Mouse (Mus musculus) 416B (cell line): ENCODE data around the gene Ssu72.
"Not testable (repeated sequence)": the region's sequence is repeated elsewhere in the genome, so short reads cannot be mapped to it uniquely, and the experiment has no call there.

Source experiments
- DNase-seq: peaks from one replicate; pipeline ENCODE4 v3.0.0; 2011; ENCODE audit warnings: low read depth

The Ssu72 gene

DNA sequence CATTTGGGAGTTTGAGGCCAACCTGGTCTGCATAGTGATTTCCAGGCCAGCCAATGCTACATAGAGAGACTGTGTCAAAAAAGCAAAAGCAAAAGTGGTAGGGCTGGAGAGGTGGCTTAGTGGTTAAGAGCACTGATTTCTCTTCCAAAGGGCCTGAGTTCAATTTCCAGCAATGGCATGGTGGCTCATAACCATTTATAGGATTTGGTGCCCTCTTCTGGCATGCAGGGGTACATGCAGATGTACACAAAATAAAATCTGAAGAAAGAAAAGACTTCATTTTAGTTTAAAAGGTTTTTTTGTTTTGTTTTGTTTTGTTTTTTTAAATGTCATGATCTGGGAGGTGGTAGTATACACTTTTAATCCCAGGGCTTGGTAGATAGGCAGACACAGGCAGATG is 4.2 kb upstream of the Ssu72 start:
- DNase-seq, result peak; percentile 70

DNA sequence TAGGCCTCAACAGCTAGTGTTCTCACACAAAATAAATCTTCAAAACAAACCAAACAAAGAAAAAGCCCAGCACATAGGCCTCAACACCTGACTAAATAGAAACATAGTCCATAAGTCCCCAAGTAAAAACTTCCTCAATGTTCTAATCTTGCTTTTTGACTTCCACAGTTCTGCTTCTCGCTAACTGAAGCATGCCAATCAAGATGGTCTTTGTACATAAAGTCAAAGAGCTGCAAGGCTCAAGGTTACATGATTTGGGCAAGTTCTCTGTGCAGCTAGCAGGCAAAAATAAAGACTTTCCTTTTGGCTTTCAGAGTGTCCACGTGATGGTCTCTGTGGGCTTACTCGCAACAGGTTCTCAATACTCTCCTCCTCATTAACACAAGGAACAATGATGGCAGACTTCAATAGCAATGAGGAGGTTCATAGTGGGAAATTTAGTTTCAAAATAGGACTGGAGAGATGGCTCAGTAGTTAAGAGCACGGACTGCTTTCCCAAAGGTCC is 1.1 kb upstream of the Ssu72 start:
- DNase-seq, result no peak

DNA sequence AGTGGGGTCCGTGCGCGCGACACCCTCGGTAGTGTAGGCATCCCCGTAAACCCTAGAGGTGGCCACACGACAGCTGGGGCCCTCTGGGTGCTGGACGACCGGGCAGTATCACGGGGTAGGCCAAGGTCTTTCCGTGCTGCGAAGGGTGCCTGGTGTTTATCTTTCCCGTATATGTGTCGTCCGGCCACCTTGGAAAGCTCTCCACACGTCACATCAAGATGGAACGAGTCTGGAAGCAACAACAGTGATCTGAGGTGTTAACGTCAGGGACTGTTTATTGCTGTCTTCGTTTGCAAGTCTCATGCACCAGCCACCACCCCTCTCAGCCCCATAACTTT is 961 bp downstream of the Ssu72 start:
- DNase-seq, result peak; percentile 51

- DNase-seq, result peak; percentile 62
Observed at GRCm38 (mm10) chr4:155708582-155708981, 4.0 kb downstream of the Ssu72 start.

DNA sequence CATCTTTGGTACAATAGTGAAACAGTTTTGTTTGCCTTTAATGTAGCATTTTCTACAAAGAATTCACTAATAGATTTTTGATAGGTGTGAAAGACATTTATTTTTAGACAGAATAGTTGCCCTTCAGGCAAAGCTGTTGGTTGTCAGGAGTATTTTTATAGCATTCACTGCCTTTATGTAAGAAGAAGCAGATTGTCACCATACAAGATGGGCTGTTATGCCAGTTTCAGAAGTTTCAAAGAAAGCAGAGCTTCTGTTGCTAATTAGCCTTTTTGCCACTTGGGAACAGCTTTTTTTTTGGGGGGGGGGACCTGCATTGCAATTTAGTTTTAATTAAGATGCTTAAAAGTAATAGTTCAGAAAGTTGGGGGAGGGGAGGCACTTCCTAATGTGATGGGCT is 4.4 kb downstream of the Ssu72 start:
- no peak for DNase-seq

DNA sequence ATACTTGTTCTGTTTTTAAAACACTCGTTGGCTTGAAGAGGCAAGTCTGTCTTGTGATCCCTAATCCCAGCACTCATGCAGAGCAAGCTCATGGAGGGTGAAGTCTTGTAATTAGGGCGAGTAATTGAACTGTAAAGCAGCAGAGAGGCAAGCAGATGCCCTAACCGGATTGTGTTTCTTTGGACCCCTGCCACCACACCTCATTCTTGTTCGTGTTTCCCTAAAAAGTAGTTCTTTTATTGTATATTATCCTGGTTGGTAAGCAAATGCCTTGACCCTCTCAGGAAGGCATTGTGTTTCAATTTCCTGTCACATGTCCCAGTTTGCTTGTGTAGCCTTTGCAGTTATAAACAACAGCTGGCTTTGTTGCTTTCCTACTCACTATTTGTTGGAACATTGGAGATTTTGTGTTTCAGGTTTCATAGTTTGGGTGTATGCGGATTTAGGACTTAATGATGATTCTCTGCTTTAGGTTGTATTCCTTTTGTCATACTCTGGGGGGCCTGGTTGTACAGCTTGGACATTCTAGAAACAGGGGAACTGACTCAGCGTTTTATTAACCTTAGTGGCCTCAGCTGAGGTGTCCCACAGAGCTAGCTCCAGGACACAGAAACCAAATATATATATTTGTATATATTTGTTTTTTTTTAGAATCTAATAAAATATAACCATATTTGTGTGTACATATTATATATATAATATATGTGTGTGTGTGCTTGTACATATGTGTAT is 6.1 kb downstream of the Ssu72 start:
- DNase-seq, result peak; percentile 76

- peak; percentile 56 for DNase-seq
Observed at GRCm38 (mm10) chr4:155721668-155722083, 17.1 kb downstream of the Ssu72 start.

DNA sequence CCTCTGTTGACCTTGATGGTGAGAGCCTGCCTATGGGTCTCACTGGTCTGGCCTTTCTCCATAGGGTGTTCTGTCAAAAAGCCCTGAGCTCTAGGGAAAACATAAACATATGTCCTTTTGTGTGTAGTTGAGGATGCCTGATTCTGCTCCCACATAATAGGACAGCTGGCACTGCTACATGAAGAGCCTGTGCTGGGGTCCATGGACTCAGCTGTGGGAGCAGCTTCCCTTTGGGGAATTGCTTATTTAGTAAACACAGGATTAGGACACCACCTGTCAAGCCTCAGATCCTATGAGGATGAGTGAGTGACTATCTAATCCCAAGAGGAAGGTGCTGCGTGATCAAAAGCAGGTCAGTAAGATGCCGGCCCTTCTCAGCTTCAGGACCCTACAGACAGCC is 23.4 kb downstream of the Ssu72 start:
- DNase-seq, result no peak

- no peak for DNase-seq
Observed at GRCm38 (mm10) chr4:155733267-155733666, 28.7 kb downstream of the Ssu72 start.

DNA sequence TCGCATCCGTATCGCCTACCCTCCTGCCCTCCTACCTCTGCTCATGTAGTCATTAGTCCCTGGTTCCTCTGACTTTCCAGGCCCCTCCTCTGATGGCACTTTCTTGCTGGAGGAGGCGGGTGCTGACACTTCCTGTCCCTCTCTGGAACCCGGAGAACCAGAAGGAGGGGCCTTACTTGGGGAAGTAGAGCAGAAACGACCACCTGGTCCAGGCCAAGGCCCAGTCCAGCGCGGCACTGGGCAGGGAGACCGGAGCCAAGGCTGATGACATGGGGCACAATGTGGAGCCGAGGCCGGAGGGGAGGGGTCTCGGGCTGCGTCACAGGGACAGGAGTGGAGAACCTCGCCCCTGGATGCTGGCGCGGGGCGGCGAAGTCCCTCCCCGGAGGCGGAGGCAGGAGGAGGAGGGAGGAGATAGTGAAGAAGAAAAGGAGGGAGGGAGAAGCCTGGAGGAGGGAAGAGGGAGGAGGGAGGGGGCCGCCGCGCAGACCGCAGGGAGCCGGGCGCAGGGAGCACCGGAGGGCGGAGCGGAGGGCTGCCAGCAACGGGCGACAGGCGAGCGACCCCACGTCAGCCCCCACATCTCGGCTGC is 29.8 kb downstream of the Ssu72 start, which contains the start of gene Tmem240:
Tmem240 (plus strand) TSS at position 451 of the 592 bp plus-strand sequence.
- DNase-seq, result peak; percentile 92

DNA sequence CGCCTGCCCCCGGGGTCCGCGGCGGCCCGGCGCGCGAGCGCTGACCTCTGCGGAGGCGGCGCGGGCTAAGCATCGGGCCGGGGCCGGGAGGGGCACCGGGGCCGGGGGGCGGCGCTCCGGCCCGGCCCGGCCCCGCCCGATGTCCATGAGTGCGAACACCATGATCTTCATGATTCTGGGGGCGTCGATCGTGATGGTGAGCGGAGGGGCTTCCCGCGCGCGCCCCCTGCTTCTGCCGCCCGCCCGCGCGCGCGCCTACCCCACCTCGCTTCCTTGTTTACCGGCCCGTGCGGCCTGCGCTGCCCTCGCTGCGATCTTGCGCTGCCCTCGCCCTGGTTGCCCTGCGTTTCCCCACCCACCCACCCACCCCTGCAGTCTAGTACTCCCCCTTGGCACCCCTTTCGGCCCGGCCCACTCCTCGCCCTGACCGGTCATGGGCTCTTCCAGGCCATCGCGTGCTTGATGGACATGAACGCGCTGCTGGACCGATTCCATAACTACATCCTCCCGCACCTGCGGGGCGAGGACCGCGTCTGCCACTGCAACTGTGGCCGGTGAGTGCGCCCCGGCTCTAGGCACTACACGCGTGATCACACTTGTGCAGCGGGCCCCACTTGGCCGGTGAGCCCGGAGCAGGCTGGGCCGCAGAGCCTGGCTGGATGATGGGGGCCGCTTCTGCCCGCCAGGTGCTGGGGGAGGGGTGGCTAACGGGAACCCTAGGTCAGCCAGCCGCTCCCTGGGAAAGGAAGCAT is 30.5 kb downstream of the Ssu72 start:
- peak; percentile 25 for DNase-seq

DNA sequence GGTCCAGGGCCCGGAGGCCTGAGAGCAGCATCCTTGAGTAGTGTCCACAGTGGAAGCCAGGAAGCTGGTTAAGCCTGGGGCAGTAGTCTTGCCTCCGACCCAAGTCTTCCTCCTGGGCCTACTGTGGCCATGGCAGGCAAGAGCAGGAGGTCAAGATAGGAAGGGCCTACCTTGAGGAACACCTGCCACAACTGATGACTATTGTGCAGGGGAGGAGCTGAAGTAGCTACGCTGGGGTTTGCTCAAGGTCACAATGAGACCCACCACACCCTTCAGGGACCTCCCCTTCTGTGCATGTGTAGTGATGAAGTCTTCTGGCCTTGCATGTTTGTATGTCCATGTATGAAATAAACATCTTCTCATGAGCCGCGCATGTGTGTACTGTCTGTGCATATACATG is 31.2 kb downstream of the Ssu72 start:
- DNase-seq, result peak; percentile 22

- DNase-seq, result no peak
Observed at GRCm38 (mm10) chr4:155736421-155736820, 31.8 kb downstream of the Ssu72 start.

- no peak for DNase-seq
Observed at GRCm38 (mm10) chr4:155738262-155738661, 33.7 kb downstream of the Ssu72 start.

GRCm38 (mm10) chr4:155739152-155739551 is 34.6 kb downstream of the Ssu72 start:
- no peak for DNase-seq

DNA sequence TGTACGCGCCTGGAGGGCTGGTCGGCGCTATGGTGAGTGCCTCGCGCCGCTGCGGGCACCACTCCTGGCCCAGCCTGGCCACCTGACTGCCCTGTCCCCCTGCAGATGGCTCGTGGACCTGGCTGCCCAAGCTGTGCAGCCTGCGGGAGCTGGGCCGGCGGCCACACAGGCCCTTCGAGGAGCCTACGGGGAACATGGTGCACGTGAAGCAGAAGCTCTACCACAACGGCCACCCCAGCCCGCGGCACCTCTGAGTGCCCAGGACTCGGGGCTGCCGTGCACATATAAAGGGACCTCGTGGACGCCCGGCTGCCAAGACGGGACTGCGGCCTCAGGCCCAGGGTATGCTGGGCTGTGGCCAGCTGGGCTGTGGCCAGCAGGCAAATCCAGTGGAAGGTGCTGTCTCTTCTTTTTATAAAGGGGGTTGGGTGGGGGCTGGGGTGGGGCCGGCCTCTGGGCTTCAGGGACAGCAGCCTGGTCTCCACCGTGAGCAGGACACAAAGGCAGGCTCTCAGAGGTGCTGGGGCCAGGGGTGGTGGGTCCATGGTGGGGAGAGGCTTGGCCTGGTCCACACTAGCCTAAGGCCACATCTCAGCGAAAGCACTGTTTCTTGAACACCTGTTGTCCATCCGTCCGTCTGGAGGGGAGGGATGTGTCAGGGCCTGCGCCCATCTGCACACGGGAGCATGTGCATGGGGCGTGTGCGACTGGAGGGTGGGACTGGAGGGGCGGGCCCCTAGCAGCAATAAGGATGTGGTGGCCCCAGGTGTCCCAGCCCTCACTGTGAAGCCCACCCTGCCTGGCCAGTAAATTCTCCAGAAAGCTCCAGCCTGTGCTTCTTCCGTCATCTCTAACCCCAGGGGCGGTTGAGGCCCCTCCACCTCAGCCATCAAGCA is 35.4 kb downstream of the Ssu72 start:
- no peak for DNase-seq

DNA sequence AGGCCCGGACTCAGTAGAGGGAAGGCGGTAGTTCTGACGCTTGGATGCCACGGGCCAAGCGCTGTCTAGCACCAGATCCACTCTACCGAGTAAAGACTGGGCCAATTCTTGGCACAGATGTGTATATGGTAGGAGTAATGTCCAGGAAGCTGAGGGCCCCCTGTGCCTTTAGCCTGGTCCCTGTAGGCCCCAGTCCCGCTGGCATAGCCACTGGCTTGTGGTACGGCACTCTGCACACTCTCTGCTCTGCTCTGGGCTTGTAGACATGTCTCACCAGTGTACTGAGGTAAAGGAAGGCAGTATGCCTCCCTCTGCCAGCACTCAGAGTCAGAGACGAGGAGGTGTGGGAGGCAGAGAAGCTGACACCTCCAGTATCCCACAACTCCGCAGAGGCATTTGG is 36.1 kb downstream of the Ssu72 start:
- not testable (repeated sequence) for DNase-seq

GRCm38 (mm10) chr4:155742684-155743083 is 38.1 kb downstream of the Ssu72 start:
- no peak for DNase-seq

DNA sequence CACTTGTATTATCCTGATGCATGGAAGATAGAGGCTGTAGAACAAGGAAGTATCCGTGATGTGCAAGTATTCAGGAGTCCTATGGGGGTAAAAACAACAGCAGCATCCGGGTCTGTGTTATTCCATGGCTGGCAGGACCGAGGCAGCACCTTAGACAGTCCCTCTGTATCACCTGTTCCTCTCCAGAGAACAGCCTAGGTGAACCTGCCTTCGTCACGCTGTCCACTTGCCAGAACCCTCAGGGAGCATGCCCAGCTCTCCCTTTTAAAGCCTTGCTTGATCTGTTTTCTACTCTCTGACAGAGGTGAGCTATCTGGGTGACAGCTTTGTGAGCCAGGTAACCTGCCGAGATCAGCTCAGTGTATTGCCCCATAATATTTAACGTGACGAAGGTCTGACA is 39.9 kb downstream of the Ssu72 start:
- DNase-seq, result no peak

DNA sequence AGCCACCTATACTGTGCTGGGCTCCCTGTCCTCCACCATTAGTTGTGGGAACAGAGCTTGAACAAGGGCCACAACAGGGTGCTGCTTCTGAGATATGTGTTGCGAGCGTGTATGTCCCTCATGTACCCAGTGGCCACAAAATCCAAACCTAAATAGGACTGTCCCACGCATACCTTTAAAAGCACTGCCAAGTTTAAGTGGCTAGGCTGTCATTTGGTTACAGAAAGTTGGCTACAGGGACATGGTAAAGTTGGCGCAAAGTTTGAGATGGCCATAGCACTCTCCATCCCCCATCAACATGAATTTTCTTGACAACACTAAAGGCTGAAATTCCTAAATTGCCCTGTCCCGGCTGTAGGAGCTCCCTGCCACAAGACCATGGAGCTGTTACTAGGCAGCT is 40.5 kb downstream of the Ssu72 start:
- no peak for DNase-seq

DNA sequence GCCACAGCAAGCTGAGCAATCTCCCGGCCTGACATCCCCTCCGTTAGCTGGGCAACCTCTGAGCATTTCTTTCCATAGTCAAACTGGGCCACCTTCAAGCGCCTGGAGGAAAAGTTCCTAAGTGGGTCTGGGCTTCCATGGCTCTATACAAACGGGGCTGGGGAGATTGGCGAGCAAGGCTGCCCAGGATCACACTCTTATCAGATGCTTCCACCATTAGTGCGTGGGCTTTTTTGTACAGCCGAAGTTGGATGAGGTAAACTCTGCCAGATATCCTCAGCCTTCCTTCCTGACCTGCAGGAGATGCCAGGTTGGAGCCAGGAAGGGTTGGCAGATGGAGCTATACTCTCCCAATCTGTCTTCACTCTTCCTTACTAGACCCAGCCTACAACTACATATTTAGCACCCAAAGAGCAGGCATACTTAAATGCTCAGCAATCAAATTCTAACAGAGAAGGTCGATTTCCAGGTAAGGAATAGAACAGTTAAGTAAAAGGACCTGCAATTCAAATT is 41.5 kb downstream of the Ssu72 start:
- no peak for DNase-seq
